Mouse (Mus musculus) T-helper 2 cell (primary cell): ENCODE data around the gene Pik3r5.

Experiments
- in situ Hi-C: fragments of 300-600 bp; cut with MboI, MseI; formaldehyde crosslinking; loops from one replicate; pipeline ENCODE4 v1.15.1; 2025; ENCODE audit warnings: high pct_unique_total_duplicates

Gene Pik3r5

DNA sequence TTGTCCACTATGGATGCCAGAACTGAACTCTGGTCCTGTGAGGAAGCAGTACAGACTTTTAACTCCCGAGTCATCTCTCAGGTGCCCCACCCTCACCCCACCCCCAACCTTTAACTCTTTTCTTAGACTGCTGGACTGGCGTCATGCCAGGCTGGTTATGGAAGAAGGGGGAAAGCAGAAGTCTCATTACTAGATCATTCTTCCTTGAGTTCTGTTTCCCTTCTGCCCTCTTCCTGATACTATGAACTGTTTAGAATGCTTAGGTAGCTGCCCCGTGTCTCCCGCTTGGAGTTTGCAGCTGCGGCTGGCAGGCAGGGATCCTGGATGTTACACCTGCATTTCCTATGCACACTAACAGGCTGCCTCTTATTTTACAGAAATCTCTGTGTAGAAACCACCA is 87.9 kb downstream of the Pik3r5 start:
- in situ Hi-C loops = no loop called here

DNA sequence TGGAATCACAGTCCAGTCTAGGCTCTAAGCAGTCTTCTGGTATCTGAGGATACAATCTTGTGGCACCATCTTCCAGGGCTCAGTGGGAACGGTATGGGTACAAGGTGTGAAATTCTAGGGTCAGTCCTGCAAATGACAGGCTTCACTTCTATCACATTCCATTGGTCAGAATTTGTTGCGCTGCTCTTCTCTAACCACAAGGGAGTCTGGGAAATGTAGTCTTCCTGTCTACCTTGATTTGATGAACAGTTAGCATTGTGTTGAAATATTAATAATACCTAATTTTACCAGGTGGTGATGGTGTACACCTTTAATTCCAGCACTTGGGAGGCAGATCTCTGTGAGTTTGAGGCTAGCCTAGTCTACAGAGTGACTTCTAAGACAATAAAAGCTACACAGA is 88.5 kb downstream of the Pik3r5 start:
- in situ Hi-C loops = no loop called here

DNA sequence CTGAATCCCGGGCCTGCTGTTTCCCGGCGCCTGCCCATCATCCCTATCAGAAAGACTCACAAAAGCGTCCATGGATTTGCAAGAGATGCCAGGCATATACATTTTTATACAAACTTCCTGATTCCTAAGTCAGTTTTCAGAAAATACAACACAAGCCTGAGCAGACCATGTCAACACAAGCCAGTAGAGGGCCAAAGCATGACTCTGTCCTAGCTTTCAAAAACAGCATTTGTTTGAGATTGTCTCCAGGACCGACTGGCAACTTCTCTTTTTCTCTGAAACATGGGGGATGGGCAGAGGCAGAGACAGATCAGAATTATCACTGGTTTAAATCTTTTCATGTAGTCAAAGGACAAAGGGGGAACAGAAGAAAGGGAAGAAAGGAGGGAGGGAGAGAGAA is 89.4 kb downstream of the Pik3r5 start:
- in situ Hi-C loops = no loop called here

DNA sequence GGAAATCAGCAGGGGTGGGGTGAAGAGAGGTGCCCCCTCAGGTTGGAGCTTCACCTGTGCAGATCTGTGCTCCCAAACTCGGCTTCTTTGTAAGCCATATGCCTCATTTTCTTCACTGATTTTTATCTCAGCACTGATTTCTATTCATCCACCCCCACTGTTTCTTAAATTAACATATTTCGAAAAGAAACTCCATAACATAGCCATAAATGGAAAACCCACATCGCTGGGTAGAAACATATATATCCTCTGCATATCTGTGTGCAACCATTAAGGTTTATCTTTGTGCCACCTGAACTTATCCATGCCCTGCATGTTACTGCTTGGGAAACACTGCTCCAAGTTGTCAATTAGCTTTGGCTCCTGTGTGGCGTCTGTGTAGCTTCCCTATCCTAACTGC is 94.5 kb downstream of the Pik3r5 start:
- in situ Hi-C loops = no loop called here

DNA sequence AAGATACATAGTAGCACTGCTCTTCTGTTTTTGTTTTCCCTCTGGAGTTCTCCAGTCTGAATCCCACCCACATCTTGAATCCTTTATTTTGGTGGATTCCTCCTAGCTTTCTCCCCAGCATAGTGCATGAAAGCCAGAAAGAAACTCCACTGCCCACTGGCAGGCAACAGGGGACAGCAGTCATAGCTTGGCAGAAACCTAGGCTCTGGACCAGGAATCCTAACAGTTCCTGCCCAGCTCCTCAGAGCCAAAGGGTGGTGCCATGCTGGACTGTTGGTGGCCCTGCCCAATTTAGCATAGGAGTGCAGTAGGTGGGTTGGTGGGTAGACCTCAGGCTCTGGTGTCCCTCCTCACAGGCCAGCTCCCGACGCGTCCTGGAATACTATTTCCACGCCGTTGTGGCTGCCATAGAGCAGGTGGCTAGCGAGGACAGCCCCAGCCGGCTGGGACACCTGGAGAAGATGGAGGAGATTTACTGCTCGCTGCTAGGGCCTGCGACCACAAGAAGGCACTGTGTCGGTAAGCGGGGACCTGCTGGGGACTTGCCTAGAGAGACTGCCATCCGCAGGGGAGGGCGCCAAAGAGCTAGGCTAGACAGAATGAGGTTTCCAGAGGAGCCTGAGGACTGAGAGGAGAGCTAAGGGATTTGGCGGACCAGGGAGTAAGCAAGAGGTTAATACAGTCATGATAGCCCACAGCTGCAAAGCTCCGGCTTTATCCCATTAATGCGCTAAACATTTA is 99.3 kb downstream of the Pik3r5 start:
- in situ Hi-C loops = no loop called here

DNA sequence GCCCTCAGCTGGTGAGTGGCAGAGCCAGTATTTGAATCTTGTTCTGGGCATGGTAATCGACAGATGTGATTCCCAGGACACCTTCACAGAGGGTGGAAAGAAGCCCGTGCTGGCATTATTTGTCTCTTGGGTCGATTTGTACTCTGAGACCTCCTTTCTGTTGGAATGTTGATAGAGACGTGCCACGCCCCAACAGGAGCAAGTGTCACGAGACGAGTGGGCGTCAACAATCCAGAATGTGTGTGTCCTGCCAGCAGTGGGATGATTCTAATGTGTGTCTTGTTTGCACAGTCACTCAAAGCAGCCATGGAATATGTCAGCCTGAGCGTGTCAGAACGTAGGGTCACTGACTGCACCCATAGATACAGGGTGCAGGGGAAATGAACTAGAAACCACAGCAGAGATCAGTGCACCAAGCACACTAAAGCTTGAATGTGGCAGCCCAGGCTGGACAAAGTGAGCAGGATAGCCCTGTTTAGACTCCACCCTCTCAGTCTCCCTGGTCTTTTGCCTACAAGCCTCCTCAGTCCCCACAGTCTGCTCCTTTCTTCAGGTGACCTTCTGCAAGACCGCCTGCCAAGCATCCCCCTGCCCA is 100.1 kb downstream of the Pik3r5 start:
- in situ Hi-C loops = no loop called here

DNA sequence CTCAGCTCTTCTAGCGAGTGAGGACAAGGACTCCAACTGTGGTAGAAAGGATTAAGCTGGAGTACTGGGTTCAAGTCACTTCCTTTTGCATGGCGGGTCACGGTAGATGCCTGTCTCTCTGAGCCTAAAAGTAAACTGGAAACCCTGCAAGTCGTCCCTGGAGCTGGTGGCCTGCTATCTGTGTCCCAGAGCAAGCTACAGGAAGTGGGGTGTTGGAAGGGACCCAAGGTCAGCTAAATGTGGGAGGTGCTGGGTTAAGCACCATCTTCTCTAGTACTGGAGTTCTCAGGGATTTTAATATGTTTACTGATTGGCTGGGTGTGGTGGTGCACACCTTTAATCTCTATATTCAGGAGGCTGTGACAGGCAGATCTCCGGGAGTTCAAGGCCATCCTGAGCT is 100.9 kb downstream of the Pik3r5 start:
- in situ Hi-C loops = no loop called here

DNA sequence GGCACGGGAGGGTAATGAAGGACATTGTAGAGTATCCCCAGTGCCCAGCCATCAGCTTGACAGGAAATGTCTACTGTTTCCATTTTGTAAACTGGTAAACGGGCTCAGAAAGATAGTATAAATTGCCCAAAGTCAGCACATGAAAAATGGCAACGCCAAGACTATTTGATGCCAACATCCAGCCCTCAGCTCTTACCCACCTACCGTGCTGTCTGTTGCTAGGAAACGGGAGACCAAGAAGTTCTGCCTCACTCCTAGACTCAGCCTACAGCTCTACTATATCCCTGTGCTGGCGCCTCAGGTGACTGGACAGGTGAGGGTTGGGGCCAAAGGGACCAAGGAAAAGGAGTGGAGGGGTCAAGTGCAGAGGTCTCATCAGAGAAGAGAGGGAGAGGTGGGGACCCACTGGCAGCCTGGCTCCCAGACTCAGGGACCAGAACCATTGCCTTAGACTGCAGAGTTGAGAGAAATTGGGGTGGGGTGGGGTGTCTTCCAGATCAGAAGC is 102.1 kb downstream of the Pik3r5 start:
- in situ Hi-C loops = no loop called here

DNA sequence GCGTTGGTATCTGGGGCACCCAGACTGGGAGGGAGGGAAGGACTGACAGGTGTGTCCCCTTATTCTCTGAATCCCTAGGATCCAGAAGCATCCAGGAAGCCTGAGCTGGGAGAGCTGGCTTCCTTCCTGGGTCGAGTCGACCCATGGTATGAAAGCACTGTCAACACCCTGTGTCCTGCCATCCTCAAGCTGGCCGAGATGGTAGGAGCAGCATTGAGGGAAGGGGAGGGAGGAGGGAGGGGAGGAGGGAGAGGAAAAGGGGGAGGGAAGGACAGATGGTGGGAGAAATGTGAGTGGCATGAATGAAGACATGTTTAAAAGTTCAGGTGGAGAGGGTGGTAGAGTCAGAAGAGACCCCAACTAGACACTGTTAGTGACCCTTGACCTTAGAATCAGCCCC is 104.1 kb downstream of the Pik3r5 start:
- in situ Hi-C loops = no loop called here

DNA sequence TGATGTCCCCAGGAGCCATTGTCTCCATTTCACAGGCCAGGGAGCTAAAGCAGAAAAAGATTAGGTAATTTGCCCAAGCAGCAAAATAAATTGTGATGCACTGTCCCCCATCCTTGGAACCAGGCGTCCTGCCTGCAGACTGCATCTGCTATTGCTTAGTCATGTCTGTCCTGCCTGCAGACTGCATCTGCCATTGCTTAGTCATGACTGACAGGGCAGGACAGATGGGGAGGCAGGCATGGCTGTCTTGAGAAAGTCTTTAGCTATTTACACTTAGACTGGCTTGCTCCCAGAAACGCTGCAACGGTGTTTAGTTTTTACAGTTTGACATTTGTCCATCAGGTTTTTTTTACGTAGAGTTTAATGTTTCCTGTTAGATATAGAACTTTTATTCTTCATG is 104.5 kb downstream of the Pik3r5 start:
- in situ Hi-C loops = no loop called here

DNA sequence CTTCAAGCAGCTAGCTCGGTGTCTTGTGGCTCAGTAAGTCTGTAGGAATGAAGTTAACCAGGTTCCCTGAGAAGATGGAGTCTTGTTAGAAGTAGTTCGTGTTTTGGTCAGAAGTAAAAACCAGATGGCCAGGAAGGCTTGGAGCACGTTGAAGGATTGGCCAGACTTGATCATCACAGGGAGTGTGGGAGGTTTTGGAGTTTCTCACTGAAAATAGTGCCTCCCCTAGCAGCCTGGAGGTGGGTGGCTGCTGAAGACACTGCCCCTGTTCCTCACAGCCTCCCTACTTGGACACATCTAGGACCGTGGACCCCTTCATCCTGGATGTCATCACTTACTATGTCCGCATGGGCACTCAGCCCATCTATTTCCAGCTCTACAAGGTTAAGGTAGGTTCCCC is 107.7 kb downstream of the Pik3r5 start:
- in situ Hi-C loops = no loop called here

DNA sequence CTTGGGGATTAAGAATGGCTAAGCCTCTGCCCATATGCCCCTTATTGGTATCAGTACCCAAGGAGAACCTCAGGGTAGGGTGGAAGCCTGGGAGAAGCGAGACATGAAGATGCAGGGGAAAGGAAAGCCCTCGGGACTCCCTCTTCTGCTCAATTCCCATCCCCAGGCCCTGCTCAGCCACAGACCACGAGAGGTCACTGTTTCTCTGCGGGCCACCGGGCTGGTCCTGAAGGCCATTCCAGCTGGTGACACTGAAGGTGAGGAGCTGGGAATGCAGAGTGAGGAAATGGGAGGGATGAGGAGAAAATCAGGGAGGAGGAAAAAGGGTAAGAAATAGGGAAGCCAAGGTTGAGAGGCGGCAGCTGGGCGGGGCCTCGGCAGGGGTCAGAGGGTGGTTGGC is 112.6 kb downstream of the Pik3r5 start:
- in situ Hi-C loops = no loop called here

DNA sequence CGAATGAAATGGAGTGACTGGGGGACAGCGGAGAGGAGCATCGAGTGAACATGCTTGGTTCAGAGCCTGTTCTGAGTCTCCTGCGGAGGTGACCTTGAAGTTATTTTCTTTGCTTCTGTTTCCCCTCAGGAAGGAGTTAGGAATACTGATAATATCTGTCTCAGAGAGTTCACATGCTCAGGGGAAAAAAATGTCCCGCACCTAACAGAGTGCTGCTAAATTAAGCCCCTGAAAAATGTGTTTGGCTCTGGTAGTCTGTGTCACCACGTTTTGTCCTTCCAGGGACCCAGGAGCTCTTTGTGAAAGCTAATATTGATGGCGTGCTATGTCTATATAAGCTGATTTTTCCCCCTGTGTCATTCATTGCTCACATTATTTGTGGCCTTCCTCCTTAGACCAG is 113.3 kb downstream of the Pik3r5 start:
- in situ Hi-C loops = no loop called here

DNA sequence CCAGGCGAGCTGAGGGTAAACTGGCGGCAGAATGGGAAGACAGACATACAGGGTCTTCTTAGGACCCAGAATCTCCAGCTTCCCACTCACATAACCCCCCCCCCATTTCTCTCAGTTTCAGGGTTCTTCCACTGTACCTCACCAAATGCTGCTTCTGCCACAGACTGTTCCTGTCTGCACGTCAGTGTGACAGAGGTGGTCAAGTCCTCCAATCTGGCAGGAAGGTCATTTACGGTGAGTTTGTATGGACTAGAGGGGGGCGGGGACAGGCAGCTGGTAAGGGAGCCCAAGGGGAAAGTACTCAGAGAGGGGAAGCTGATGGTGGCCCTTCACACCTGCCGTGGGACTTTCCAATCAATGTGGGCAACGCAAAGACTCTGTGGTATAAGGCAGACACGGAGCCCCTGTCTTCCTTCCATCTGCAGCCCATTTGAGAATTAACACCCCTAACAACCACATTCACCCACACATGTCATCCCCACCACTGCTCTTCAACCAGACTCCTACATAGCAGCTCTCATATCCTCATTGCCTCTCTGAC is 113.8 kb downstream of the Pik3r5 start:
- in situ Hi-C loops = no loop called here
